Mouse (Mus musculus): Measurements from ENCODE around the gene Pdzrn3.

Gene Pdzrn3

DNA sequence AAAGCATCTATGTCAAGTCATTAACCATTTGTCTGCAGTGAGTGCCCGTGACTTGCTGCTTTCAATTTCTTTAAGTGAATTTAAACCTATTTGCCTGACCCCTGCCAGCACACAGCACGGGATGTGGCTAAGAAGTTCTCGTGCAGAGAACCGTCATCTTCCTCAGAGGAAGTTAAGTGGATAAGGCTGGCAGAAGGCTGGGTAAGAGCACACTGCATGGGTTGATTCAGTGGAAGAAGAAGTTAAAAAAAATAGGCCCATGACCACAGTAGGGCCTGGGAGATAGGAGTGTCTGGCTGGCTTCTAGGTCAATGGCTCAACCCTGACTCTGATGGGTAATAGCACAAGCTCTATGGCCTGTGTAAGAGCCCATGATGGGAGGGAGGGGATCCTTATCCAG lies 131.6 kb downstream of the Pdzrn3 start:
- DNase-seq = no peak

DNA sequence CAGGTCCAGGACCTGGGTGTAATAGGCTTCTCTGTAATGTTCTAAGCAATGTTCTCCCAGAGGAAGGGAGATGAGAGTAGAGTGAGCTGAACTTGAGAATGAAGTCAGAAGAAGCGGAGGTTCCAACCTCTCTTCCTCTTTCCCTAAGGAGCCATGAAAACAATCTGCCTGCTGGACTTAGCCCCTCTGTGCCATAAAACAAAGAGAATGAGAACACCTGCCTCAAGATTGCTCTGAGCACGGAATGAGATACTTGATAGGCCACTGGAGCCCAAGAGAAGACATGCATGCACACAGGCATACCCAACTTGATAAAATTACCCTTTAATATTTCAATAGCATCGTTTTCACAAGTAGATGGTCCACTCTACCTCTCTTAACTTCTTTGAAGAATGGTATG lies 133.3 kb downstream of the Pdzrn3 start:
- DNase-seq = no peak

DNA sequence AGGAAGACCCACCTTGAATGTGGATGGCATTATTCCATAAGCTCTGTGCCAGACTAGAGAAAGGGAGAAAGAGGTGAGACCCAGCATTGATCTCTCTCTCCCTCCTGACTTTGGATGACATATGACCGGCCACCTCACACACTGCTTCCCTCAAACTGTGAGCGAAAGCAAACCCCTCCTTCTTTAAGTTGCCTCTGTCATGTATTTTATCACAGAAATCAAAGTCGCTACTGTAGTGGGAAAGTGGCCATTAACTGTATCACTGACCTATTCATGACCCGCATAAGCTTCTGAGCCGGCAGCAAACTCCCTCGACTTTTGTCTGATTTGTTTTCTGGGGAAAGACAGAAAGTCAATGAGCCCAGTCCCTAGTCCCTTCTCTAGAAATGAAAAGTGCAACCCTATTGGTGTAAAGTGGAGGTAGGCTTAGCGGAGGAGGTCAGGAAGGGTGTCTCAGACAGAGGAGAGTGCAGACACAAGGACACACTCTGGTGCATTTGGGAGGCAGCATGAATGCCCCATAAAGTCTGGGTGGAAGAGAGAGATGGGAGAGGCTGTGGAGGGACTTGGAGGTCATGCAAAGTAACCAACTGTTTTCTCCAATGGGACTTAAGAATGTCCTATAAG lies 134.4 kb downstream of the Pdzrn3 start:
- DNase-seq = no peak

DNA sequence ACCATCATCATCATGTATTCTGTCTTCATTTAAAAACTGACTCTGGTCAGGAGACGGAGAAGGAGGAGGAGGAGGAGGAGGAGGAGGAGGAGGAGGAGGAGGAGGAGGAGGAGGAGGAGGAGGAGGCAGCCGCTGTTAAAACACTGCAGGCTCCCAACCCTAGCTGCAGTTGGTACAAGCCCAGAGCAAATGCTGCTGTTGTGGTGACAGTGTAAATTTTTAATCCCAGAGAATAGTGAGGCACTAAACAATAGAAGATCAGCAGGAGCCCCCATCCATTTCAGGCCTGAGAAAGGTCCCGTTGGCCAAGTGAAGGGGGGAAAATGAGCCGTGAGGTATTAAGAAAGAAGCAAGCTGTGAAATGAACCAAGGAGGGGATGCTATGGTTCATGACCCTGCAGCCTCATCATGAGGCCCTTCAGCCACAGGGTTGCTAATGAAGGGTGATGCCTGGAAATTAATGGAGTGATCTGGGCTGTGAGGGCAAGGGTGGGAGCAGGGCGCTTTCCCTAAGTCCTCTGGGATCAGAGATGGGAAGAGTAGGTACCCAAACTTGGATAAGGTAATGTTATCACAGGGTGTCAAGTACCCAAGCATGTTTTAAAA lies 141.0 kb downstream of the Pdzrn3 start:
- no peak for DNase-seq

DNA sequence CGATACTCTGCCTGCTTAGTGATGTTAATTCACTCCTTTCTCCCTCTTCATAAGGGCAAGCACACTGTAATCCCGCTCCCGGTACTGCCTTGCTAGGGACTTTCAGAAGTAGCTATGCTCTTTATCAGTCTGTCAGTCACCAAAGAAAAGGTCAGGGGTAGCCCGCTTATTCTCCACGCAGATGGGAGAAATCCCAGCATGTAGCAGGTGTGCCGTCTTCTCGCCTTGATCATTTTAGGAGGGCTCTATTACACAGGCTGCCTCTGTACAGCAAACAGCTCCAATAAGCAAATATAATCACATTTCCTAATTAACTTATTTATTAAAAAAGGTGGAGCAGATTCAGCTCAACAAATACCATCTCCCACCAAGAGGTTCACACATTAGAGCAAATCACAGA lies 141.5 kb downstream of the Pdzrn3 start:
- no peak for DNase-seq

DNA sequence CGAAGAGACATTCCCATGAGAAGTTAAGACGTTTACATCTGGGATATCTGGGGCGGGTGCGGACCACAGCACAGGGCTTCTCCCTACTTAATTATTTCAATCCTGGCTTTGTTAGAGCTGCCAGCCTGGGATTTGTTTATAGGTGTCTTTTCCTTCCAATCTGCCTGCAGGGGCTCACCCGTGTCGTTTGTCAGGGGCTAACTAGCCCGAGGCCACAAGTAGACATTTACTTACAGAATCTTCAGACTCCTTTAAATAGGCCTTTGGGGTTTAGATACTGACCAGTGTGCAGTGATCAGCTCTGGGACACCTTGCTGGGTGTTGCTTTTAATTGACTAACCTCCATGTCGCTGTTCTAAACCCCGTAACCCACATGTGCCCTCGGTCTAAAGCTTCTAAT lies 143.3 kb downstream of the Pdzrn3 start:
- DNase-seq = no peak

DNA sequence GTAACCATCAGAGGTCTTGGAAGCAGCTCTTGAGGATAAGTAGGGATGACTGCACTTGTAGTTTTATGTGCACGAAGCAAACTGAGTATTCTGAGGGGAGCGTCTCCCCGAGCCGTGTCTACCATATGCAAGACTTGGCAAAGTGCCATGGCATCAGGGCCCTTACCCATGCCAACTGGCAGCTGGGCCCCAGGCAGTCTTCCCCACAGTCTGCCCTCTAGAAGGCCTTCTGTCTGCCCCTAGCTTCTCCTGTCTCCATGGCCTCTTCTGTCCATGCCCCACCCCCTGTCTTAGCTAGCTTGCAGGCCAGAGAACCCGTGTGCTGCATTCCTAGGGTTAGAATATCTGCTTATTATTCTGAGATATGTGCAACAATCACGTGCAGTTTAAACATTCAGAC lies 144.0 kb downstream of the Pdzrn3 start:
- no peak for DNase-seq

DNA sequence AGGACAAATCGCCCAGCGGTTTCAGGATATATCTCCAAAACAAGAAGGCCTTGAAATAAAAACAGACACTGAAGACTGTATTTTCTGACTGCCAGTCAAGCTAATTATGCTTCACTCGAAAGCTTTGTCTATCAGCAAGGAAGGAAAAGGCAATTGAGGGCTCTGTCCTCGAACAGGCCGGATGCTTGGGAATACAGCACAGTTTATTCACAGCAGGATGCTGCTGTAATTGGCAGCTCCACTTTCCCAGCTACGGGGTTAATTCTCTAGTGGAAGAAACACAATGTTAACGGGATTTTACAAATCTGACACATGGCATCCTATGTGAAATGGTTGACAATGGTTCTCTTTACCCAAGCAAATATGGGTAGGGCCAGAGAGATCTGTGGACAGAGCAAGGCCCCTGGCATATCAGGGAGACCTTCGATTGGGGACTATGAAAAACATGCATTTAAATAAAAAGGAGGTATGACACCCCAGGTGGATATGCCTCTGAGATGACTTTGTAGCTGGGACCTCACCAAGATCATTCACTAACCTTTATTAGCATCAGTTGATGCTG lies 150.3 kb downstream of the Pdzrn3 start:
- no peak for DNase-seq

DNA sequence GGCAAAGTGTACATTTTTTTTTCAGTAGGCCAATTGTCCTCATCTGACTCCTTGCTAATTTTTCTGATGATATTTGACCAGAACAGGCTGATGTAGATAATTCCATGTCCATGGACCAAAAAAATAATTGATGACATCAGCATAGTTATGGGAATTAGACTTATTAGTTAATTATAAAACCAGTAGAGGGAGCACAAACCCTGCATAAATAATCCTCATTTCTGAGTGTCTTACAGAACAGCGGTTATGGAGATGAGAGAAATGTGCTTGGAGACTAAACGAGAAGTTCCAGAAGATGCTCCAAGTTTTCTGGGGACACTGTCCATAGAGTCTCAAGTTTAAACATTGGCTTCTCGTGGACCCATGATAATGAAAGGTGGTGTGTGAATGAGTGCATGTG lies 157.4 kb downstream of the Pdzrn3 start:
- no peak for DNase-seq

DNA sequence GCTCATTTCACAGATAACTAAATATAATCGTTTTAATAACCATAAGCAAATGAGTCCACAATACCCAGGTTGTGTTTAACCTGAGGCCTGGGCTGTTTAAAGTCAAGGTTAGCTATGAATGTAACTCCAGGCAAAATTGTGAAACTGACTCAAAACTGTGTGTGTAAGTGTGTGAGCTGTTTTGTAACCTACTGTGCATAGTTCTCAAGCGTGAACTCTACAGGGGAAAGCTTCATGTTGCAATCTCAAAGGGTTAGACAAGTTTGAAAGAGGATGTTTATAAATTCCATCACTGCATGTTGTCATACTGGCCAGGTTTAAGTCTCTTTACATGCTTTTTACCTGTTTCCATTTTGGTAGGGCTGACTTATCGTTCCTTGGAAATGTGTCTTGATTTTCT lies 158.7 kb downstream of the Pdzrn3 start:
- no peak for DNase-seq

DNA sequence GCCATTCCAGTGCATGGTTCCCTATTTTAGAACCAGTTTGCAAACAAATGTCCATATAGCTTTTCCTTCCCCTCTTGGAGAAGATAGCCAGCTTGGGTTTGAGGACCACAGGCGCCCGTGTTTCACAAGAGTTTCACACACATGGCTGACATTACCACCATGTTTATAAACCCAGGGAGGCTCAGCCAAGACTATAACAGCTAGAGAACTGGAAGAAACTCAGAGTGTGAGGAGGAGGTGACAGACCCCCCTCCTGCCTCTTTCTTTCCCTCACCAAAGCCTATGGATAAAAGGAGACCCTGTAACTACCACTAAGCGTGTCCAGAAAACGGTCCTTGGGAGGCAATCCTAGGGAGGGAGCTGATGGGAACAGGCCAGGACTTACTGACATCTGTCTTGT lies 159.5 kb downstream of the Pdzrn3 start:
- no peak for DNase-seq

DNA sequence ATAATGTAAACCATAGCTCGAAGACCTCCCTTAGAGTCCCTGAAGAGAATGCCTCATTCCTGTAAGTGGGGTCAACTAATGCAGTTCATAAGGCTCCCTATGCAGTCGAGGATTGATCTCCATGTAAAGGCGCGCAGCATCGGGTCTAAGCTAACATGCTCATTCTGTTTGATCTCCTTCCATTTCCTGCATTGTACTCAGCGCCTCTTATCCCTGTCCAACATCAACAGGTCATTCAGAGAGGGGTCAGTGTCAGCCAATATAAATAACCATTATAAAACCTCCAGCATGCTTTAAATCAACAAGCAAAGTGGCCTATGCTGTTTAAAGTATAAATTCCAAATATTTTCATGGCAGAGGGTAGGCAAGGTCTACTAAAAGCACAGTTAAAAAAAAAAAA lies 159.9 kb downstream of the Pdzrn3 start:
- DNase-seq = no peak

DNA sequence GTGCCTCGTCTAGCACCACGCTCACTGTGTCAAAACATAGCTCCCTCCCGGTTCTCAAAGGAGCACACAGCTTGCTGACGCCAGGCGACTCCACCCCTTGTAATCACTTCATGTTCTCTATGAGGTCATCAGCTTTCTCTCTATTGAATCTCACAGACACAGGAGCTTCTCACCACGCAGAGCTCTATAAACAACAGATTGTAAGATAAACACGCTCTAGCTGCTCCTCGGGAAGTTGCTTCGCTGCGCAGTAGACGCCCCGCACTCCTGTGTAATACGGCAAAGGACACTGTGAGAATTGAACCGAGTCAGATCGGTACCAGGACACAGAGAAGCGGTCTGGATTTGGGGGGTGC lies 162.3 kb downstream of the Pdzrn3 start:
- no peak for DNase-seq

DNA sequence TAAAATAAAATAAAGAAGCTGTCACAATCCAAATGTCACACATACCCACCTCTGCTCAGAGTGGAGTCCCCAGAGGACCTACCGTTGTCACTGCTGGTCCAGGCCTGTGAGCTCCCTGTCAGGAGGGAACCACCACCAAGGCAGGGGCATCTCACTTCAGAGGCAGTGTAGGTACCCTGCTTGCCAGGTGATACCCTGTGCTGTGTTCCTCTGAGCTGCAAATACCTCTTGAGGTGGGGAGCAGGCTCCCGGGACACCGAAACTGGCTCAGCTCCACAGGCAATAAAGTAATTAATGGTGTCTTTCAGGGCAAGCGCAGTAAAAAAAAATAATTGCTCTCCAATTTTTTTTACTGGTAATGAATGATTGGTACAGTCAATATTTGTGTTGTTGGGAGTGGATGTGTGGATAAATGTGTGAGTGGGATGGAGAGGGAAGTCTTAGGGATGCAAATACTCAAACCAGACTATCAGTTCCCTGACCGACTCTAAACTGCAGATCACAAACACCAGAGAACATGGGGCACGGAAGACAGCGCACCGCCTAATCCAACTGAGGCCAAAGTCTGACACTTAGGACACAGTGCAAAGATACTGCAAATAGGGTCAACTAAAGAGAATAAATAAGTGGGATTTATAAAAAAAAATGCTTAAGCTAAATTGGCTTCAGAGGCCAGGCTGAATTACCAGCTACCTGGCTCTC lies 162.8 kb downstream of the Pdzrn3 start:
- no peak for DNase-seq

DNA sequence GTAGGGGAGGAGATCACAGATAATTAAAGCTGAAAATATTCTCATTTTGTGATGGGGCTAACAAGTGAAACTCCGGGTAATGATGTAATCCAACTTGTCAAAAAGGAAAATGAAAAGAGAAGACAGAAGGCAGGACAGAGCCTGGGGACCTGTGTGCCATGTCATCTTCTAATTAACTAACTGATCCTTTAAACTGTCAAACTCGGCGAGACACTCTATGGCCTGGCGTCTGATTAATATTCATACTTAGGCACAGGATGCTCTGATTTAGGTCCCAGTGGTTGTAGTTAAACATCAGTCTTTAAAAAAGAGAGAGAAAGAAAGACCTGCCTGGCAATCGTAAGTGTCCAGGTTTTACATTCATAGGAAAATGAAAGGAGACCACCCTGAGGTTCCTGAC lies 164.6 kb downstream of the Pdzrn3 start:
- no peak for DNase-seq

DNA sequence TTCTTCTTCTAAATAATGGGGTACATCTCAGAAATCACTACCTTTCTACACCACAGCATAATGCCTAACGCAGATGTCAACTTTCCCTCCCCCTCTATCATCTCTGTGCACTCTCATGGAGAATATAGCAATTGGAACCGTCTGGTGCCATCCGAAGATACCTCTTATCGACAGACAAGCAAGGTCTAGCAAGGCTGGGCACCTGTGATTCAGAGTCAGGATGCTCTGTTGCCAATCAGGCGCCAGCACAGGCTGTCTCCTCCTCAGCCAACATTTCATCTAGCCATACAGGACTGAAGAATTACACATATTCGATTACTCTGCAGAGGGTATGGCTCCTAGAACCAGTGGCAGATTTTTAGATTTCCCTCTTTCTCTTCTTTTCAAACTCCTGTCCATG lies 165.6 kb downstream of the Pdzrn3 start:
- no peak for DNase-seq

DNA sequence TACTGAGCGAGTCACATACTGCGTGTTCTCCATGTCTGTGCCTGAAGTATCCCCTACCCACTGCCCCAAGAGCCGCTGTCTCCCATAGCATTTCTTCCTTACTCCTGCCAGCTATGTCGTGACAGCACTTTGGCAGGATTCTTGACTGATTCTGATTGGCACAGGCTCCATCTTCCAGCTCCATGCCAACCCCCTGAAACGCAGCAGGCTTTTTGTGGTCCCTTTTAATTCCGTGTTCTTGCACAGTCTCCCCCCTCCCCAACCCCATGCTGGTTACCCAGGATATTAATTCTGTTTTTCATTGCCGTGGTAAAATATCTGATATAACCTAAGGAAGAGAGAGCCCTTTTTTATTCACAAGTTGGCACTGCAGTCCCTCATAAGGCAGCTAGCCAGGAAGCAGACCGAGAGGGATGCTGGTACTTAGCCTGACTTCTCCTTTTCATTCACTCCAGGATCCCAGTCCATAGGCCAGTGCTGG lies 166.3 kb downstream of the Pdzrn3 start:
- DNase-seq = no peak

DNA sequence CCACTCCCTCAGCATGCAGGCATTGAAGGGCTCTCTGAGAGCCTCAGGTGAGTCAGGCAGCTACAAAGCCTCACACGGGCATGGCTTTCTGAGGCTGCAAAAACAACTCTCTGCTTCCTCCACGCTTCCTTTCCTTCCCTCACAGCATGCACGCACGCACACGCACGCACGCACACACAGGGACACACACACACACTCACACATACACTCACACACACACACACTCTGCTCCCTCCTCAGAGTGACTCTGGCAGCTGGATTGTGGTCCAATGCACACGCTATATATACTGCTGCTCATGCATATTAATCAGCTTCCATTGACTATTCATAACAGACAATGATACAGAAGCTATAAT lies 178.8 kb downstream of the Pdzrn3 start:
- no peak for DNase-seq

DNA sequence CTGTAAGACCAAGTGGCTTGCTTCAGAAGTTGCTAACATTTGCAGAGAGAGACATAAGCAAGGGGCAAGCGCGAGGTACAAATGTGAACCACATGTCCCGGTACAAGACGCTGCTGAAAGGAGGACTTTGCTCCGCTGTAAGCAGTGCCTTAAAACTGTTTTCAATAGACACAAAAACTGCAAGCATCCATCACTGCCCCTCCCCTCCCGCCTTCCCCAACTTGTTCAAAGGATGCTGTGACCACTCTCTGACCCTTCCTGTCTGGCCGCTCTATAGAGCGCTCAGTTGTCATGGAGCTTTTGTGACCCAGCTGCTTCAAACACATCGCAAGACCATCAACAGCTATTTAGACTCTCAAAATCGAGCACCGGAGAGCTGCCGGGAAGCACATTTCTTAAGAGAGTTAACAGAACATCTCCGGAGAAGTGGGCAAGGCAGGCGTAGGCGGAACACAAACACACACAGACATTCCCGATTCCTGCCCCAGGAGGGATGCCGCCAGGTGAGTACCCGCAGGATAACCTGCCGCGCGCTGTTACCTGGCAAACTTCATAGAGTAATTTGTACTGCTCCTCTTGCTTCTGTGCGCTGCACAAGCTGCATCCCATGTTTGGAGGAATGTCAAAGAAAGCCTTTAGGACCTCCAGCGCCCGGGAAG lies 179.3 kb downstream of the Pdzrn3 start:
- DNase-seq = no peak

DNA sequence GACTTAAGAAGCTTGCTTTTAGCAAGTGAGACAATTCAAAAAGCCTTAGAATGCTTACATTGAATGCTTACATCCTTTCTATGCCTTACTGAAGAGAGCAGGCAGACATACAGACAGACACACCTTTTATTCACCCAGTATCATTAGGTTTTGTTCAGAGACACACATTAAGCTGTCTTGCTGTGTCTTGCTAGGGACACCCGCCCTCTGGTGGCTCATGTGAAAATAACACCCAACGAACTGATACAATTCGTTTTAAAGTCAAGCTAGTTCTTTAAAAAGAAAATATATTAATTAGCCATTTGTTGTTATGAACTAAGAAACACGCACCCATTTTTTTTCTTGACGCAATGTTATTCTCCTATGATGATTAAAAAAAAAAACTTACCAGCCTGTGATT lies 180.1 kb downstream of the Pdzrn3 start:
- DNase-seq = peak; percentile 43

DNA sequence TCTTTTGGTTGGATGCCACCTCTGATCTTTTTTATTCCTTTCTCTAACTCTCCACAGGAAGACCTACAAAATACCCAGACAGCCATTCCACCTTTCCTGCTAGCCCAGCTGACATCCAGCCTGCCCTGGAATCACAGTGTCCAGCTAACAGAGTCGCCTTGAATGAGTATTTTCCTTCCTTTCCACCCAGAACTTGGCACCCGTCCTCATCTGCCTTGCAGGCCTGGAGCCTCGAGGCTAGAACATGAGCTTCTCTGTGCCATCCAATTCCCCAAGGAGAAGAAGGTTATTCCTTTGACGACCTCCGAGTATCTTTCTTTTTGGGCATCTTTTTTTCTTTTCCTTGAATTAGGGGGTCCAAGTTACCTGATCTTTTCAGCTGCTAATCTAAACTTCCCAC lies 181.8 kb downstream of the Pdzrn3 start:
- no peak for DNase-seq

DNA sequence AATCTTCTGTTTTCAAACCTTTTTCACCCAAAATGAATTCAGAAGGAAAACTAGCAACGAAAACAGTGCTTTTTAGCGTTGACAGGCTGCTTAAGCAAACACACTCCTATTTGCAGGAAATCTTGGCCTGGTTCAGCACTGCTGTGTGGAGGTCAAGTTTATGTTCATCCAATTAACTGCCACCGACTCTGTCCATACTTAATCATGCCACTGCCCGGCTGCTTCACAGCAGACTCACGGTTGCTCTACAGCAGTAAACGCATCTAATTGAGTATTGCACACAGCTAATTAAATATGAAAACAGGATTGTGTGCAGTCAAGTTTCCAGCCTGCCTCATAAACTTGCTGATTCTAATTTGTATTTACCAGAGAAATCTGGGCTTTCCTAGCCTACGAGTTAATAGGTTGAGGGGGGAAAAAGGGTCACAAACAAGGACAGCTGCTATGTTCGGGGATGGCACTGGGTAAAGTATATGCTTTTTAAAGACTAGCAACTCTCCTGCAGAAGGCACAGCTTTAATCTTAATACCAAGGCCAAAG lies 183.2 kb downstream of the Pdzrn3 start:
- DNase-seq = no peak

DNA sequence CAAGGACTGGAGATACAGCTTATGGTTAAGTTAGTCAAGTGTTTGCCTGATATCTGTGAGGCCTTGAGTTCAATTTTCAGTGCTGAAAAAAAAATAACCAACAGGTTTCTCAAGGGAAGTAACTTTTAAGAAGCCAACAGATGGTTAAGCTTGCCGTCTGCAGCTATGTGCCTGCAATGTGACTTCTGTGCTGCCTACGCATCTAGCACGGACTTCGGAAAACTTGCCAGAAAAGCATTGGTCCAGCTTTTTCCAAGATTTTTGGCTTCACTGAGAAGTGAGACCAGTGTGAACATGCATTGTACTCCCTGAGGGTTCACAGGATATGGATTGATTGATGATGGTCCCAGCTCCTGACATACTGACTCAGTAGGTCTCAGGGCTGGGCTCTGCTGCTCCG lies 186.1 kb downstream of the Pdzrn3 start:
- DNase-seq = no peak

DNA sequence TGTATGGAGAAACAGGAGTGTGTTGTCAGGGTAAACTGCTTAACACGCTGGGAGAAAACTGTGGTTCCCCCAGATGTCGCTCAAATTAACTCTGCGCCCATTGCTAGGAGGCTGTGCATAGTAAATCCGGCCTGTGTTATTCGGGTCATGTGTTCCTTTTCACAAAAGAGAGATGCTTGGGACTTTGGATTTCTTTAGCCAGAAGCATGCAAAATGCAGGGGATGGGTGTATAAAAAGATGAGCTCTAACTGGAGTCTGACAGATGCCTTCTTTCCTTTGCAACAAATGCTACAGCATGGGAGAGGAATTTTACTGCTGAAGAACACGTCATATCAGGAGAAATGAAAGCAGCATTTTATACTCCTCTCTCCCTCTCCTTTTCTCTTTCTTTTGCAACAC lies 190.4 kb downstream of the Pdzrn3 start:
- no peak for DNase-seq
